Mouse (Mus musculus) hindbrain, embryonic 10.5 days (tissue): ENCODE measurements around the gene Ugdh. TPM values are rescaled to one million over a fixed set of nuclear protein-coding genes. Genes with fewer than 3 reads are reported as not detected.

Source experiments
- DNase-seq: peaks from one replicate; pipeline ENCODE4 v3.0.0-alpha.2; 2017; ENCODE audit warnings: low spot score
- H3K27ac ChIP-seq: fragments of 300-500 bp; sonication (generic); 2 replicates; pipeline ENCODE4 v1.5.1; 2016; ENCODE audit warnings: mild to moderate bottlenecking, moderate library complexity
- H3K27me3 ChIP-seq: fragments of 300-500 bp; sonication (generic); 2 replicates; pipeline ENCODE4 v1.6.1; 2016; ENCODE audit warnings: mild to moderate bottlenecking; ENCODE audit not compliant: poor library complexity, insufficient read depth, severe bottlenecking
- H3K36me3 ChIP-seq: fragments of 300-500 bp; sonication (generic); 2 replicates; pipeline ENCODE4 v1.6.1; 2016; ENCODE audit warnings: mild to moderate bottlenecking, moderate library complexity
- H3K4me1 ChIP-seq: fragments of 300-500 bp; sonication (generic); replicated peaks from 2 replicates; pipeline ENCODE4 v1.6.1; 2016; ENCODE audit warnings: mild to moderate bottlenecking
- H3K4me3 ChIP-seq: fragments of 300-500 bp; sonication (generic); 2 replicates; pipeline ENCODE4 v1.5.1; 2016; ENCODE audit warnings: mild to moderate bottlenecking, moderate library complexity
- H3K9me3 ChIP-seq: fragments of 300-500 bp; sonication (generic); 2 replicates; pipeline ENCODE4 v1.6.1; 2016; ENCODE audit warnings: mild to moderate bottlenecking, moderate library complexity
- WGBS: fragments of 180-500 bp; shearing (Covaris S2); methylation state at CpG from one replicate; pipeline ENCODE4 v1.1.7; 2016; 5-methylcytosine and 5-hydroxymethylcytosine counted together
- polyA plus RNA-seq: library from polyadenylated mRNA; unstranded; fragments of >200 nt; fragmentation: Nextera tagmentation; extraction: Ambion mirVana; gene quantifications from 2 replicates; pipeline ENCODE4 v1.2.1, GENCODE M21; 2016

Ugdh gene
- polyA plus RNA-seq, 1 experiment from 2014 or later = 52.0 TPM

DNA sequence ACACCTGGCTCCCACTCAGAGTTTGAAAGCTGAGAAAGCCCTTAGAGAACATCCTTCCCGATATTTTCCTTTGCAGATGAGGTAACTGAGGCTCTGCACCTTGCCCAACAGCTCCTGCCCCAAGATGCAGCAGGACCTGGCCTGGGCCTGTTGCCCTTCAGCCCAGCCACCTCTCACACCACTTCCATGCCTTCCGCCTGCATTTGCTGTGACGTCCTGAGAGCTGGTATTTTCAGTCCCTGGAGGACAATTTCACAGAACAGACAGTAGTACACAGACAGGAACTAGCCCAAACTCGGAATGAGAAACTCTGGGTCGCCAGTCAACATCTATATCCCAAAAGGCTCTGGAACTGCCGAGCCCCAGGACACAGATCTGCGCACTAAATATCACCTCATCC is 61.0 kb downstream of the Ugdh start:
- Histone ChIP-seq H3K27ac (no peak overlapping the region), H3K36me3 (no peaks in the 10 kb centered on the region), H3K27me3 (no peaks in the 10 kb centered on the region), H3K4me1 (no peaks in the 10 kb centered on the region), H3K9me3 (no peaks in the 10 kb centered on the region), H3K4me3 (no peak overlapping the region)
- WGBS = 84% methylated on average over 7 of the region's 7 CpGs
- DNase-seq = no peak

GRCm38 (mm10) chr5:65371551-65371950 is 64.2 kb downstream of the Ugdh start:
- WGBS = 94% methylated on average over 7 of the region's 7 CpGs
- H3K4me1 ChIP-seq = no peaks in the 10 kb centered on the region
- no peak overlapping the region for H3K4me3 ChIP-seq
- H3K9me3 ChIP-seq = no peaks in the 10 kb centered on the region
- no peak for DNase-seq
- no peaks in the 10 kb centered on the region for H3K36me3 ChIP-seq
- no peaks in the 10 kb centered on the region for H3K27me3 ChIP-seq
- H3K27ac ChIP-seq = no peak overlapping the region

DNA sequence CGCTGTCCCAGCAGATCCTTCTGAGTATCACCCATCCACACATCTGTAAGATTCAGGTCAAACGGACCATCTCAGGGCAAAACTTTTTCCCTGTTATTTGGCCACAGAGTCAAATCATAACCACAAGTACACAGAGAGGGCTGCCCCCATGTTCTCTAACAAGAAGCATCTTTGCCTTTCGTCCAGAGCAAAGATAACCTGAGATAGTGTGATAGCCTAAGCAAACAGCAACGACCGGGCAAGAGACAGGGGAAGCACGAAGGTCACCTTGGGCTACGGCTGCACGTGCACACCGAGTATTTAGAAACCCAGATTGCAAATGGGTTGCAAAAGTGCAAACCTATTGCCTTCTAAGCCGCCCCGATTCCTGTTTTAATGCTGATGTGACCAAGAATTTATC is 67.9 kb downstream of the Ugdh start:
- 89% methylated on average over 11 of the region's 11 CpGs for WGBS
- Histone ChIP-seq H3K4me3 (no peak overlapping the region), H3K36me3 (no peaks in the 10 kb centered on the region)

More for the DNA sequence above, 67.9 kb downstream of the Ugdh start:
- Histone ChIP-seq H3K9me3 (no peaks in the 10 kb centered on the region), H3K4me1 (no peaks in the 10 kb centered on the region), H3K27ac (no peak overlapping the region), H3K27me3 (no peaks in the 10 kb centered on the region)
- DNase-seq = no peak

Other genes starting within 250 kb of the Ugdh start
- gene Wdr19, start 236.3 kb downstream of the Ugdh start, polyA plus RNA-seq = 12.4 and 12.9 TPM in 2 replicates
- gene Rfc1, start 100.3 kb downstream of the Ugdh start, polyA plus RNA-seq = 54.3 and 85.4 TPM in 2 replicates
- gene Klb, start 87.6 kb downstream of the Ugdh start, polyA plus RNA-seq = not detected in 2 replicates
- 863 and 960 TPM in 2 replicates for gene Rpl9, start 44.5 kb downstream of the Ugdh start, polyA plus RNA-seq
- gene Lias, start 44.5 kb downstream of the Ugdh start, polyA plus RNA-seq = 60.5 and 67.9 TPM in 2 replicates
- not detected in 2 replicates for gene Gm43552, start 56.9 kb upstream of the Ugdh start, polyA plus RNA-seq
- gene Smim14, start 101.2 kb upstream of the Ugdh start, polyA plus RNA-seq = 74.4 and 106 TPM in 2 replicates
- 182 and 190 TPM in 2 replicates for gene Ube2k, start 101.3 kb upstream of the Ugdh start, polyA plus RNA-seq